Mouse (Mus musculus) colon, adult 2 months (tissue): Measurements from ENCODE around the gene F3. TPM values are rescaled to one million over a fixed set of nuclear protein-coding genes. Genes with fewer than 3 reads are reported as not detected.

Source experiments
- polyA plus RNA-seq: library from polyadenylated mRNA; depleted of rRNA; stranded (reverse); fragments of >200 nt; gene quantifications from 2 replicates; pipeline ENCODE4 v1.2.3, GENCODE M21; 2012; rRNA removed

F3 gene
- polyA plus RNA-seq = 40.3 and 43.3 TPM in 2 replicates

DNA sequence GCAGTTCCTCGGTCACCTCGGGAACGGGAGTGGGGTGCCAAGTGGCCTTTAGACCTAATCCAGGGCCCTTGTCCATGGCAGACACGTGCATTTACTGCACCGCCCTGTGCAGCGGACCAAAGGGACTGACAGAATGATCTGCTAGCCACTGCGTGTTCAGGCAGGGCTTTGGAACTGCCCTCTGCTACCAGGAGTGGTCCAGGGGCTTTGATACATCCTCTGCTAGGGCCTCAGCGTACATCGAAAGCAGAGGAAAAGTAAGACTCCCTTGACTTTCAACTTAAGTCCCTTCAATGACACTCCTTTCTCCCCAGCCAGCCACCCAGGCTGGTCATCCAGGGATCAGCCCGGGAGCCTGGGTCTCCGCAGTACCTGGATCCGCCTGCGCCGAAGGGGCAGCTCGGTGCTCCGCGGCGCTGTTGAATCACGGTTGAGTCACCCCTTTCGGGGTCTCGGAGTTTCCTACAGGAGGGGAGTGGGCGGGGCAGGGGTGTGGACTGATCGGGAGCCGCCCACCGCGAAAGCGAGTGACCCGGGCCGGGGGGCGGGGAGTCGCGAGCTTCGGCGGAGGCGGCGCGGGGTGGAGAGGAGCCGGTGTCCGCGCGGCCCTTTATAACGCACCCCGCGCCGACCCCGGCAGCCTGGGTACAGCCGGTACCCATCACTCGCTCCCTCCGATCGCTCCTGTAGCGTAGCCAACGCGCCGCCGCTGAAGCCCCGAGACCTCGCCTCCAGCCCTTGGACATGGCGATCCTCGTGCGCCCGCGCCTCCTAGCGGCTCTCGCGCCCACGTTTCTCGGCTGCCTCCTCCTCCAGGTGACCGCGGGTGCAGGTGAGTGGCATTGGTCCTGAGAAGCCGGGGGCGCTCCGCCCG lies at the start of gene F3:
Gene F3 (plus strand): TSS at position 567 of the 874 bp plus-strand sequence.

Other genes with a start within 250 kb of the F3 start
- 25.5 and 25.8 TPM in 2 replicates for gene Slc44a3, start 191.1 kb upstream of the F3 start, polyA plus RNA-seq
- gene 4930432M17Rik, start 52.8 kb upstream of the F3 start, polyA plus RNA-seq = not detected in 2 replicates
- 6.3 and 11.3 TPM in 2 replicates for gene Abcd3, start 91.8 kb downstream of the F3 start, polyA plus RNA-seq
- 5.5 and 6.3 TPM in 2 replicates for gene Arhgap29, start 229.0 kb downstream of the F3 start, polyA plus RNA-seq